Mouse (Mus musculus) heart, postnatal 0 days (tissue): ENCODE data around the gene Tstd2. TPM values are rescaled to one million over a fixed set of nuclear protein-coding genes. Genes with fewer than 3 reads are reported as not detected.

Experiments used
- ATAC-seq: fragments of 200-750 bp; cut with Nextera tagmentation; 2 replicates; pipeline ENCODE4 v1.8.0; 2017; ENCODE audit warnings: low read depth, moderate number of reproducible peaks, moderate library complexity; ENCODE audit not compliant: insufficient read depth
- DNase-seq: peaks from one replicate; pipeline ENCODE4 v3.0.0-alpha.2; 2016; ENCODE audit warnings: low spot score
- H3K27ac ChIP-seq: fragments of 300-500 bp; sonication (generic); 2 replicates; pipeline ENCODE4 v1.5.1; 2014; ENCODE audit warnings: low read depth, mild to moderate bottlenecking
- H3K27me3 ChIP-seq: fragments of 300-500 bp; sonication (generic); 2 replicates; pipeline ENCODE4 v1.6.1; 2014; ENCODE audit warnings: low read length, mixed read lengths; ENCODE audit not compliant: control insufficient read depth, insufficient read depth
- H3K36me3 ChIP-seq: fragments of 300-500 bp; sonication (generic); replicated peaks from 2 replicates; pipeline ENCODE4 v1.6.1; 2014; ENCODE audit warnings: low read length, mixed read lengths; ENCODE audit not compliant: control insufficient read depth, insufficient read depth
- H3K4me1 ChIP-seq: fragments of 300-500 bp; sonication (generic); 2 replicates; pipeline ENCODE4 v1.6.1; 2014; ENCODE audit warnings: antibody characterized with exemption; ENCODE audit not compliant: control insufficient read depth, insufficient read depth
- H3K4me2 ChIP-seq: fragments of 300-500 bp; sonication (generic); 2 replicates; pipeline ENCODE4 v1.6.1; 2014; ENCODE audit warnings: low read depth, mild to moderate bottlenecking, low read length, moderate library complexity
- H3K4me3 ChIP-seq: fragments of 300-500 bp; sonication (generic); 2 replicates; pipeline ENCODE4 v1.5.1; 2014; ENCODE audit warnings: low read depth, low read length
- H3K9ac ChIP-seq: fragments of 300-500 bp; sonication (generic); replicated peaks from 2 replicates; pipeline ENCODE4 v1.6.1; 2014; ENCODE audit warnings: low read depth, low read length, mixed read lengths
- H3K9me3 ChIP-seq: fragments of 300-500 bp; sonication (generic); replicated peaks from 2 replicates; pipeline ENCODE4 v1.6.1; 2016; ENCODE audit warnings: low read length; ENCODE audit not compliant: control insufficient read depth
- CTCF ChIP-seq: IDR thresholded peaks from 2 replicates; pipeline ENCODE4 v1.5.1; 2016; ENCODE audit warnings: antibody characterized with exemption, control low read depth, low read depth
- EP300 ChIP-seq: IDR thresholded peaks from 2 replicates; pipeline ENCODE4 v1.6.1; 2016; ENCODE audit warnings: antibody characterized with exemption, low read depth
- WGBS: fragments of 180-500 bp; shearing (Covaris S2); extraction: QIAGEN DNeasy Blood & Tissue Kit; methylation state at CpG from one replicate; pipeline ENCODE4 v1.1.7; 2014; 5-methylcytosine and 5-hydroxymethylcytosine counted together
- polyA plus RNA-seq: library from polyadenylated mRNA; unstranded; fragments of >200 nt; fragmentation: Nextera tagmentation; extraction: Ambion mirVana; gene quantifications from 2 replicates; pipeline ENCODE4 v1.2.1, GENCODE M21; 2015
- total RNA-seq: library from RNA; depleted of rRNA; stranded (reverse); fragments of >200 nt; gene quantifications from 2 replicates; pipeline ENCODE4 v1.2.3, GENCODE M21; 2014; ENCODE audit warnings: low replicate concordance

The Tstd2 gene
- total and polyA plus RNA-seq, 2 experiments from 2014 or later, result 15.3 to 16.4 TPM

GRCm38 (mm10) chr4:46080261-46080660 is 58.2 kb downstream of the Tstd2 start:
- Histone ChIP-seq H3K36me3 (peaks cover 45% of the 10 kb centered on the region), H3K27me3 (no peaks in the 10 kb centered on the region), H3K4me3 (no peak overlapping the region), H3K9me3 (no peaks in the 10 kb centered on the region), H3K9ac (no peak overlapping the region), H3K4me1 (peaks cover 20% of the 10 kb centered on the region), H3K4me2 (no peak overlapping the region), H3K27ac (no peak overlapping the region)
- DNase-seq (no peak), ATAC-seq (no peak)
- TF ChIP-seq CTCF (no peak), EP300 (no peak)
- 90% methylated on average over 4 of the region's 4 CpGs for WGBS

GRCm38 (mm10) chr4:46076892-46077291 is 61.6 kb downstream of the Tstd2 start:
- DNase-seq, result no peak
- no peak overlapping the region for H3K9ac ChIP-seq
- peaks cover 24% of the 10 kb centered on the region for H3K36me3 ChIP-seq
- 0 out of 2 replicates have a peak overlapping the region, but pooled peaks have one; percentile 4 for H3K27ac ChIP-seq
- no peaks in the 10 kb centered on the region for H3K9me3 ChIP-seq
- no peaks in the 10 kb centered on the region for H3K27me3 ChIP-seq
- WGBS, result 34% methylated on average over 2 of the region's 2 CpGs
- TF ChIP-seq CTCF (no peak), EP300 (no peak)
- no peak overlapping the region for H3K4me2 ChIP-seq
- no peak overlapping the region for H3K4me3 ChIP-seq
- ATAC-seq, result no peak
- H3K4me1 ChIP-seq, result peaks cover 49% of the 10 kb centered on the region

- ATAC-seq, result no peak
- WGBS, result 75% methylated on average over 3 of the region's 3 CpGs
- Histone ChIP-seq H3K9ac (no peak overlapping the region), H3K27ac (0 out of 2 replicates have a peak overlapping the region, but pooled peaks have one; percentile 4), H3K4me2 (no peak overlapping the region), H3K4me1 (peaks cover 42% of the 10 kb centered on the region), H3K4me3 (no peak overlapping the region), H3K9me3 (no peaks in the 10 kb centered on the region), H3K36me3 (peaks cover 33% of the 10 kb centered on the region), H3K27me3 (no peaks in the 10 kb centered on the region)
- no peak for TF ChIP-seq EP300
- TF ChIP-seq CTCF, result no peak
- no peak for DNase-seq
These were observed 62.8 kb downstream of the Tstd2 start for GRCm38 (mm10) chr4:46075664-46076063.

GRCm38 (mm10) chr4:46073736-46074135 is 64.8 kb downstream of the Tstd2 start:
- Histone ChIP-seq H3K9ac (no peak overlapping the region), H3K4me2 (peak overlapping the region; percentile 26; the same call in 1 of the 2 replicates), H3K4me3 (no peak overlapping the region), H3K27me3 (no peaks in the 10 kb centered on the region), H3K9me3 (no peaks in the 10 kb centered on the region), H3K4me1 (peaks cover 42% of the 10 kb centered on the region), H3K27ac (peak overlapping the region; percentile 77), H3K36me3 (peaks cover 23% of the 10 kb centered on the region)
- ATAC-seq, result peak; percentile 86
- peak; percentile 88 for DNase-seq
- TF ChIP-seq CTCF (no peak), EP300 (peak; percentile 77)
- 12% methylated on average over 4 of the region's 4 CpGs for WGBS

GRCm38 (mm10) chr4:46072631-46073030 is 65.9 kb downstream of the Tstd2 start:
- no peak for ATAC-seq
- H3K4me1 ChIP-seq, result peaks cover 53% of the 10 kb centered on the region
- no peaks in the 10 kb centered on the region for H3K9me3 ChIP-seq
- WGBS, result 45% methylated on average over 6 of the region's 6 CpGs
- peaks cover 15% of the 10 kb centered on the region; the same call in 1 of the 2 replicates for H3K36me3 ChIP-seq
- DNase-seq, result no peak
- no peak overlapping the region for H3K9ac ChIP-seq
- TF ChIP-seq EP300 (no peak), CTCF (no peak)
- H3K4me2 ChIP-seq, result no peak overlapping the region
- H3K4me3 ChIP-seq, result no peak overlapping the region
- H3K27ac ChIP-seq, result peak overlapping the region; percentile 70
- no peaks in the 10 kb centered on the region for H3K27me3 ChIP-seq

- Histone ChIP-seq H3K36me3 (peaks cover 15% of the 10 kb centered on the region; the same call in 1 of the 2 replicates), H3K4me1 (peaks cover 54% of the 10 kb centered on the region), H3K4me3 (no peak overlapping the region), H3K27me3 (no peaks in the 10 kb centered on the region), H3K9ac (no peak overlapping the region), H3K27ac (no peak overlapping the region), H3K9me3 (no peaks in the 10 kb centered on the region), H3K4me2 (no peak overlapping the region)
- ATAC-seq, result no peak
- TF ChIP-seq EP300 (no peak), CTCF (no peak)
- no peak for DNase-seq
- 84% methylated on average over 6 of the region's 6 CpGs for WGBS
These were observed 68.5 kb downstream of the Tstd2 start for GRCm38 (mm10) chr4:46069851-46070482.
